Mouse (Mus musculus) lung, embryonic 14.5 days (tissue): Measurements from ENCODE around the gene Slc25a4. TPM values are rescaled to one million over a fixed set of nuclear protein-coding genes. Genes with fewer than 3 reads are reported as not detected.

Source experiments
- ATAC-seq: fragments of 200-750 bp; cut with Nextera tagmentation; 2 replicates; pipeline ENCODE4 v1.8.0; 2017; ENCODE audit warnings: mild to moderate bottlenecking, moderate TSS enrichment, moderate library complexity; ENCODE audit not compliant: insufficient read depth
- DNase-seq: peaks from one replicate; pipeline ENCODE4 v3.0.0-alpha.2; 2015
- H3K27ac ChIP-seq: fragments of 300-500 bp; sonication (generic); 2 replicates; pipeline ENCODE4 v1.5.1; 2014; ENCODE audit warnings: low read depth, mild to moderate bottlenecking, moderate library complexity
- H3K27me3 ChIP-seq: fragments of 300-500 bp; sonication (generic); 2 replicates; pipeline ENCODE4 v1.6.1; 2014; ENCODE audit warnings: low read length, control low read depth; ENCODE audit not compliant: insufficient read depth
- H3K36me3 ChIP-seq: fragments of 300-500 bp; sonication (generic); 2 replicates; pipeline ENCODE4 v1.6.1; 2014; ENCODE audit warnings: control low read depth; ENCODE audit not compliant: insufficient read depth
- H3K4me1 ChIP-seq: fragments of 300-500 bp; sonication (generic); 2 replicates; pipeline ENCODE4 v1.6.1; 2014; ENCODE audit warnings: antibody characterized with exemption, control low read depth; ENCODE audit not compliant: insufficient read depth
- H3K4me2 ChIP-seq: fragments of 300-500 bp; sonication (generic); 2 replicates; pipeline ENCODE4 v1.6.1; 2014; ENCODE audit warnings: mild to moderate bottlenecking
- H3K4me3 ChIP-seq: fragments of 300-500 bp; sonication (generic); 2 replicates; pipeline ENCODE4 v1.5.1; 2014; ENCODE audit warnings: low read depth, low read length
- H3K9ac ChIP-seq: fragments of 300-500 bp; sonication (generic); 2 replicates; pipeline ENCODE4 v1.6.1; 2014
- H3K9me3 ChIP-seq: fragments of 300-500 bp; sonication (generic); 2 replicates; pipeline ENCODE4 v1.6.1; 2016; ENCODE audit warnings: low read depth, low read length, control low read depth
- CTCF ChIP-seq: IDR thresholded peaks from 2 replicates; pipeline ENCODE4 v1.5.1; 2016; ENCODE audit warnings: antibody characterized with exemption, low read depth
- WGBS: fragments of 180-500 bp; shearing (Covaris S2); extraction: QIAGEN DNeasy Blood & Tissue Kit; methylation state at CpG from one replicate; pipeline ENCODE4 v1.1.7; 2014; 5-methylcytosine and 5-hydroxymethylcytosine counted together
- polyA plus RNA-seq: library from polyadenylated mRNA; unstranded; fragments of >200 nt; fragmentation: Nextera tagmentation; extraction: Ambion mirVana; gene quantifications from 2 replicates; pipeline ENCODE4 v1.2.1, GENCODE M21; 2014

Gene Slc25a4
- 431 and 432 TPM in 2 replicates for polyA plus RNA-seq

- peak within 1 kb of the TSS; percentile 87 for H3K9ac ChIP-seq
- H3K27me3 ChIP-seq = no peaks in the 10 kb centered on the region
- H3K27ac ChIP-seq = peak within 1 kb of the TSS; percentile 95
- TF ChIP-seq CTCF = no peak
- H3K4me1 ChIP-seq = peaks cover 12% of the 10 kb centered on the region
- H3K4me3 ChIP-seq = peak within 1 kb of the TSS; percentile 83
- peaks cover 40% of the 10 kb centered on the region for H3K36me3 ChIP-seq
- under 1% methylated on average over 74 of the region's 84 CpGs for WGBS
- ATAC-seq (peak; percentile 98), DNase-seq (peak; percentile 97)
- peak within 1 kb of the TSS; percentile 87 for H3K4me2 ChIP-seq
- no peaks in the 10 kb centered on the region for H3K9me3 ChIP-seq
Observed at GRCm38 (mm10) chr8:46210404-46211315, at the start of gene Slc25a4. Gene Slc25a4, minus strand, starts transcription at chr8:46211284.

GRCm38 (mm10) chr8:46257921-46258682, 47.0 kb upstream of the Slc25a4 start:
- Histone ChIP-seq H3K27ac (no peak overlapping the region), H3K9me3 (no peaks in the 10 kb centered on the region), H3K4me2 (no peak overlapping the region), H3K27me3 (no peaks in the 10 kb centered on the region), H3K4me1 (no peaks in the 10 kb centered on the region), H3K36me3 (no peaks in the 10 kb centered on the region), H3K4me3 (no peak overlapping the region), H3K9ac (no peak overlapping the region)
- 46% methylated on average over 19 of the region's 19 CpGs for WGBS
- TF ChIP-seq CTCF = no peak
- no peak for DNase-seq
- ATAC-seq = no peak

- no peaks in the 10 kb centered on the region for H3K36me3 ChIP-seq
- DNase-seq (peak; percentile 8), ATAC-seq (no peak)
- no peaks in the 10 kb centered on the region for H3K4me1 ChIP-seq
- TF ChIP-seq CTCF = no peak
- 55% methylated on average over 13 of the region's 13 CpGs for WGBS
- no peaks in the 10 kb centered on the region for H3K27me3 ChIP-seq
- peak overlapping the region; percentile 39; the same call in 1 of the 2 replicates for H3K4me2 ChIP-seq
- H3K9ac ChIP-seq = no peak overlapping the region
- no peaks in the 10 kb centered on the region for H3K9me3 ChIP-seq
- H3K4me3 ChIP-seq = no peak overlapping the region
- no peak overlapping the region for H3K27ac ChIP-seq
Observed at GRCm38 (mm10) chr8:46252456-46252855, 41.4 kb upstream of the Slc25a4 start.

GRCm38 (mm10) chr8:46251561-46251960, 40.5 kb upstream of the Slc25a4 start:
- Histone ChIP-seq H3K36me3 (no peaks in the 10 kb centered on the region), H3K4me2 (peak overlapping the region; percentile 16; the same call in 1 of the 2 replicates), H3K4me3 (no peak overlapping the region), H3K9me3 (no peaks in the 10 kb centered on the region), H3K27ac (no peak overlapping the region), H3K4me1 (no peaks in the 10 kb centered on the region), H3K9ac (no peak overlapping the region), H3K27me3 (no peaks in the 10 kb centered on the region)
- ATAC-seq (no peak), DNase-seq (no peak)
- WGBS = 34% methylated on average over 10 of the region's 10 CpGs
- TF ChIP-seq CTCF = no peak

GRCm38 (mm10) chr8:46246346-46246745, 35.3 kb upstream of the Slc25a4 start:
- Histone ChIP-seq H3K4me2 (no peak overlapping the region), H3K9me3 (no peaks in the 10 kb centered on the region), H3K4me1 (no peaks in the 10 kb centered on the region; the same call in 1 of the 2 replicates), H3K36me3 (no peaks in the 10 kb centered on the region), H3K9ac (no peak overlapping the region), H3K4me3 (no peak overlapping the region), H3K27ac (no peak overlapping the region), H3K27me3 (no peaks in the 10 kb centered on the region)
- TF ChIP-seq CTCF = no peak
- 48% methylated on average over 11 of the region's 11 CpGs for WGBS
- no peak for ATAC-seq
- no peak for DNase-seq

GRCm38 (mm10) chr8:46242946-46243345, 31.9 kb upstream of the Slc25a4 start:
- Histone ChIP-seq H3K9ac (no peak overlapping the region), H3K27me3 (no peaks in the 10 kb centered on the region), H3K36me3 (no peaks in the 10 kb centered on the region), H3K9me3 (no peaks in the 10 kb centered on the region), H3K4me1 (no peaks in the 10 kb centered on the region; the same call in 1 of the 2 replicates), H3K4me3 (no peak overlapping the region), H3K4me2 (no peak overlapping the region), H3K27ac (0 out of 2 replicates have a peak overlapping the region, but pooled peaks have one; percentile 46)
- ATAC-seq (peak; percentile 58; the same call in 1 of the 2 replicates), DNase-seq (peak; percentile 45)
- 24% methylated on average over 7 of the region's 7 CpGs for WGBS
- no peak for TF ChIP-seq CTCF
